Mouse (Mus musculus): ENCODE measurements around the gene Ublcp1. TPM values are rescaled to one million over a fixed set of nuclear protein-coding genes. Genes with fewer than 3 reads are reported as not detected.

Ublcp1 gene
- total RNA-seq, 4 experiments from 2014 or later: 41.4 to 67.4 (median 54.8) TPM

DNA sequence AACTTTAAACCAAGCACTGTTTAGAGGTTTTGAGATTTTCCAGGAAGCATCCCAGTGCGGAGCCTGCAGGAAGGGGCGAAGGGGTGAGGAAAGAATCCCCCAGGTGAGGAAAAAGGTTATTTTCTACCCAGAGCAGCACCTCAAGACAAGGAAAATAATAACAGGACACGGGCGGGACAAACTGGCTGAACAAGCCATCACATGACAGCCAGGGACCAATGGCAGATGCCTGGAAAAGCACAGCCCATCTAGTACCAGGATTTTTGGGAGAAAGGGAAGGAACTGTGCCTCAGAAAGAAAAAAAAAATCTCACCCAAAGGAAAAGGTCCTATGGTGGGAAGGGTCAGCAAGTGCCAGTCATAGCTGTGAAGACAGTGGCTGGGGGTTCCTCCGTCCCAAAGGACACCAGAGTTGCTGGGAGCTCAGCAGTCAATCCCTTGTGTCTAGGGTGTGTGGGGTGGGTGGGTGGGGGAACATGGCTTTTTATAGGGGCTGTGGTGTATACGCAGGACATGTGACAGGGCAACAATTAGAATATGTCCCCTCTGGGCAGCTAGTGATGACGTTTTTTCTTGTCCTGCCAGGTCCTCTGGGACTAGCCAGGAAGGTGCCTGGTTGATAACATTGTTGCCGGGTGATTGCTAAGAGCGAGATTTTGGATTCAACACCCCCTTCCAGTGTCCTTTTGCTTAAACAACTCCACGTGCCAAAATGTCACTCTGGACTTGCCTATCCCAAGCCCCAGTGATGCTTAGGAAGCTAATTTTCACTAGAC lies 47.8 kb downstream of the Ublcp1 start:
- DNase-seq (ENCODE audit: low spot score in 2 of 2): no peak

DNA sequence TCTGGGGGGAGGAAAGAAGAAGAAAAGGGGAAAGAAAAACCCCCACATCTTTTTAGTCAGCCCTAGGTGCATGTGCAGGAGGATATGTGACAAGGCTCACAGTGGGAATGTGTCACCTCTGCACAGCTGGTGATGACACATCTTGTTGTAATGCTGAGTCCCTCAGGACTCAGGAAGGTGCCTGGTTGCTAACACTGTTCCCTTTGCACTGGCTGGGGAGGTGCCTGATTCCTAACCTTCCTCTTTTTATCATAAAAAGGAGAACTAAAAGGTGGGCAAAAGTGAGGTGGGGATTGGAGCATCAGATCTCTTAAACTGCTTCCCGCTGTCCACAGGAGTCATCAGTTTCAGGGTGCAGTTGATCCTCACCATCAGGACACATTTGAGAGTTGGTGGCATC lies 52.9 kb downstream of the Ublcp1 start:
- DNase-seq (ENCODE audit: low spot score in 2 of 2): no peak

- no peak for DNase-seq (ENCODE audit: low spot score in 2 of 2)
Measured at GRCm38 (mm10) chr11:44414605-44415004, 55.7 kb downstream of the Ublcp1 start.

GRCm38 (mm10) chr11:44413371-44413770 lies 56.9 kb downstream of the Ublcp1 start:
- no peak for DNase-seq (ENCODE audit: low spot score in 2 of 2)

GRCm38 (mm10) chr11:44412276-44412675 lies 58.0 kb downstream of the Ublcp1 start:
- no peak for DNase-seq (ENCODE audit: low spot score in 2 of 2)

DNA sequence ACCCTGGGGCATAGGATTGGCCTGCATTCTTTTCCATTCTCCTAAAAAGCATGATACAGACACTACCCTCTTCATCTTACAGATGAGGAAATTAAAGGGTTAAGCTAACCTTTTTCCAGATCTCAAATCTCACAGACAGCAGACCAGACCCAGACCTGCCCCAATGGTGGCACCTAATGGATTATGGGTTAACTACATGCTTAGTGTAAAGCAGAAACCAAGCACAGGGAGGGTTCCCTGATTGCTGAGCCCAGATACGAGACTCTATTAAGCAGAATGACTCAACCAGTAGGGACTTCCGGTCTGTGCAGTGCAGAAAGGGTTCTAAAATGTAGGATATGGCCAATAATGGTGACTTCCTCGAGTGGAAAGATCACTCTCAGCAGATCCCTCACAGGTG lies 59.9 kb downstream of the Ublcp1 start:
- DNase-seq (ENCODE audit: low spot score in 2 of 2): no peak

DNA sequence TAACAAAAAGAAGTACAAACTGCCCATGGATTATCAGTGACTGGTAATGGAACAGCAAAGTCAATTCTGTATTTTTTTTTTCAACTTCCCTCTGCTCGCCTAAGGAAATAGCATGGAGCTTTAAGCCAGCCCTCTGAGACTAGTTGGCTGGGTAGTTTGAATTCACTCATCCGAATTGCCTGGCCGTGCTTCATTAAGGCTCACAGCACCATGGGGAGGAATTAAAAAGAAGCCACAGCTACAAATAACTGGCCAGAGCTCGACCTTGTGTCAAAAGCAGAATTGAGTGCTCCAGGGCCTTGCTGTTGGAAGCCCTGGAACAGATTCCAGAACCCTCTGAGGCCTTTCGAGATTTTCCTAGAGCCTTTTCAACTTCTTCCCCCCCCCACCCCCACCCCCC lies 61.7 kb downstream of the Ublcp1 start:
- no peak for DNase-seq (ENCODE audit: low spot score in 2 of 2)

- DNase-seq (ENCODE audit: low spot score in 2 of 2): no peak
Measured at GRCm38 (mm10) chr11:44406457-44406856, 63.8 kb downstream of the Ublcp1 start.

- no peak for DNase-seq (ENCODE audit: low spot score in 2 of 2)
Measured at GRCm38 (mm10) chr11:44405961-44406360, 64.3 kb downstream of the Ublcp1 start.

DNA sequence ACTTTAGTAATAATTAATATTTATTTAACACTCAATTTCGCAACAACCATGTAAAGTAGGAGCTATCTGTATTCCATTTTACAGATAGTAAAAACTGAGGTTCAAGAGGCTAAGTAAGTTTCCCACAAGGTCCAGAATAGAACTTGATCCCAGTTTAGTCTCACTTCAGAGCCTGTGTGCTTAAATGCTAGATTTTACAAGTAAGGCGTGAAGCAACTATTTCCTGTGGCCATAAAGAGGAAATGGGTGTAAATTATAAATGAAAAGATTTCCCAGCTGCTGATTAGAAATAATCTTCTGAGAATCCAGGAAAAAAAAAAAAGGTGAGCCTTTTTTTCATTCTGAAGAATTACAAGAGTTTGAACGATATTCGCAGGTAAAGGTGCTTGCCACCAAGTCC lies 65.2 kb downstream of the Ublcp1 start:
- DNase-seq (ENCODE audit: low spot score in 2 of 2): no peak

Small RNAs within 50 kb of the gene (microRNA-seq; reads per million reads assigned to microRNA genes)
- 0 reads per million in 2 experiments for gene Gm22121

Other genes starting within 250 kb of the Ublcp1 start
- not detected for gene Il12b, start 70.4 kb downstream of the Ublcp1 start, total RNA-seq (2022)
- gene Rnf145, start 48.5 kb upstream of the Ublcp1 start, total RNA-seq (2022): 100 to 1,000 TPM in 1 of 4 experiments, 10 to 100 TPM in 3; 88.8 to 104 (median 97.9) TPM
- gene Ebf1, start 146.8 kb upstream of the Ublcp1 start, total RNA-seq (2022): 1 to 10 TPM; 4.4 to 5.8 (median 4.9) TPM